In the genomic region with DNA sequence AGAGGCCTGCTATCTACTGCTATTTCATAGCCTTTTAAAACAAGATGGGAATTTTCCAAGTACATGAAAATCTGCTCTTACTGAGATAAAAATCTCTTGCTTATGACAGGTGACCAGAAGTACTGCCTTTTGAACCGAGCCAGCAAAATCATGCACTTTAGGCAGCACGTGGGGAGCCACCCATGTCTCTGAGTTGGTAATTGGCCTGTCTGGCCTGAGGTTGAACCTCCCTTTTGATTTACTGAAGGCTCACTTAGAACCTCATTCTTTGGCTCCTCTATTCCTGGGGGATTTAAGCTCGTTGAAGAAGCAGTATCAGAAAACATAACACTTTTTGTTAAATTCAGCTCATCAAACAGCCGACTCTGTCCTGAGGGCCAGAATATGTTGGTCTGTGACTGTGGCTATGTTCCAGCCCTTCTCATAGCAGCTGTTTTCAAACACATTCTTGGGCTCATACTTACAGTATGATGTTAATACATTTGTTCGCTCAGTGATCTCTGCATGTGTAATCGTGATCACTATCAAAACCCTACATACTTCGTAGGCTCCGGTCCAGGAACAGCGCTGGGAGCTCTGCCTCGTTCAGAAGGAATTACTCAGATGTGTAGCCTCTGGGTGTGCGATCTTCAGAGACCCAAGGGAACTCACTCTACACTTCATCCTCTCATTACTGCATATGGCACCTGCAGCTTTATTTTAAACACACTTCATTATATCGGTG, we compare ENCODE assay signal across 13 mouse cellular contexts.
A peak's percentile ranks its signal among the peaks of the same experiment; 100 is the strongest.
DNase-seq lines count a peak whose midpoint lies in the region; ATAC-seq lines count a peak whose summit lies in the region.
"Had no signal": no experiment of that assay in that cellular context is flagged by ENCODE, and none has a peak within 500 bp of the region (broad histone marks: within the 10 kb centered on the region; RNA-seq: fewer than 3 reads in every experiment).

No protein-coding gene starts in this region.

- H3K27me3 ChIP-seq in intestine, embryonic 16.5 days (replicated peaks; ENCODE audit: control insufficient read depth, insufficient read depth, low read length) = no peaks in the 10 kb centered on the region
- no peaks in the 10 kb centered on the region for H3K27me3 ChIP-seq in neural tube, embryonic 15.5 days (replicated peaks)
- H3K27me3 ChIP-seq: embryonic facial prominence, embryonic 15.5 days; forebrain, embryonic 15.5 days had no signal

- H3K27ac ChIP-seq in intestine, embryonic 16.5 days (ENCODE audit: low read length) = peak overlapping the region; percentile 40
- H3K27ac ChIP-seq in neural tube, embryonic 15.5 days (replicated peaks) = no peak overlapping the region
- H3K27ac ChIP-seq: embryonic facial prominence, embryonic 15.5 days; forebrain, embryonic 15.5 days; macrophage had no signal

- no peak overlapping the region for H3K9ac ChIP-seq in intestine, embryonic 16.5 days (ENCODE audit: low read depth, low read length)
- no peak overlapping the region for H3K9ac ChIP-seq in neural tube, embryonic 15.5 days (replicated peaks)
- H3K9ac ChIP-seq: embryonic facial prominence, embryonic 15.5 days; forebrain, embryonic 15.5 days had no signal

- WGBS in intestine, embryonic 16.5 days = 63% methylated on average over 12 of the region's 12 CpGs
- 65% methylated on average over 12 of the region's 12 CpGs for WGBS in neural tube, embryonic 15.5 days

- no peaks in the 10 kb centered on the region for H3K4me1 ChIP-seq in intestine, embryonic 16.5 days (ENCODE audit: control insufficient read depth, insufficient read depth, low read length)
- no peaks in the 10 kb centered on the region for H3K4me1 ChIP-seq in neural tube, embryonic 15.5 days
- H3K4me1 ChIP-seq: forebrain, embryonic 15.5 days had no signal

- peak; percentile 40; the same call in 1 of the 2 replicates for ATAC-seq in intestine, embryonic 16.5 days
- ATAC-seq in neural tube, embryonic 15.5 days (ENCODE audit: low FRiP score) = no peak
- ATAC-seq: forebrain, embryonic 15.5 days had no signal

- H3K9me3 ChIP-seq in intestine, embryonic 16.5 days (ENCODE audit: control insufficient read depth, low read length) = no peaks in the 10 kb centered on the region
- H3K9me3 ChIP-seq in neural tube, embryonic 15.5 days (replicated peaks) = no peaks in the 10 kb centered on the region
- H3K9me3 ChIP-seq: embryonic facial prominence, embryonic 15.5 days; forebrain, embryonic 15.5 days had no signal

- H3K4me3 ChIP-seq in intestine, embryonic 16.5 days (ENCODE audit: low read length) = no peak overlapping the region
- H3K4me3 ChIP-seq in neural tube, embryonic 15.5 days (replicated peaks) = no peak overlapping the region
- H3K4me3 ChIP-seq: embryonic facial prominence, embryonic 15.5 days; forebrain, embryonic 15.5 days; myocyte had no signal

- H3K4me2 ChIP-seq in intestine, embryonic 16.5 days (ENCODE audit: low read depth, low read length) = no peak overlapping the region
- H3K4me2 ChIP-seq in neural tube, embryonic 15.5 days = no peak overlapping the region
- H3K4me2 ChIP-seq: embryonic facial prominence, embryonic 15.5 days; forebrain, embryonic 15.5 days had no signal

- H3K36me3 ChIP-seq in intestine, embryonic 16.5 days (ENCODE audit: control insufficient read depth, insufficient read depth, low read length) = no peaks in the 10 kb centered on the region
- no peaks in the 10 kb centered on the region for H3K36me3 ChIP-seq in neural tube, embryonic 15.5 days
- H3K36me3 ChIP-seq: embryonic facial prominence, embryonic 15.5 days; forebrain, embryonic 15.5 days had no signal

- peak; percentile 24 to 28 for DNase-seq in kidney, postnatal 4 days
- no peak for DNase-seq in kidney, adult 9 months
- peak; percentile 54 for DNase-seq in urinary bladder, postnatal 14 days (ENCODE audit: low spot score)
- no peak for DNase-seq in urinary bladder, adult 2 months (ENCODE audit: low spot score)
- no peak for DNase-seq in embryo, embryonic 10.5 days (ENCODE audit: low spot score)
- DNase-seq: adrenal gland, adult 2 months; cerebellum, postnatal 36 days had no signal

Comparison
In these comparisons a context has a peak if more than half of its experiments do, and no peak if none do; other contexts are left out.
1. DNase-seq: peak in kidney, postnatal 4 days (2 of 2) and urinary bladder, postnatal 14 days (single experiment); none in kidney, adult 9 months (single experiment), urinary bladder, adult 2 months (single experiment) and embryo, embryonic 10.5 days (single experiment).